Mouse (Mus musculus) heart, embryonic 13.5 days (tissue): ENCODE results near the gene Serpinb11. TPM values are rescaled to one million over a fixed set of nuclear protein-coding genes. Genes with fewer than 3 reads are reported as not detected.

Source experiments
- ATAC-seq: fragments of 200-750 bp; cut with Nextera tagmentation; 2 replicates; pipeline ENCODE4 v1.8.0; 2017; ENCODE audit warnings: moderate TSS enrichment; ENCODE audit not compliant: insufficient number of reproducible peaks, low FRiP score, low TSS enrichment; ENCODE audit errors: extremely low read depth
- H3K27ac ChIP-seq: fragments of 300-500 bp; sonication (generic); replicated peaks from 2 replicates; pipeline ENCODE4 v1.5.1; 2015; ENCODE audit warnings: moderate library complexity, mild to moderate bottlenecking, inconsistent platforms
- H3K27me3 ChIP-seq: fragments of 300-500 bp; sonication (generic); replicated peaks from 2 replicates; pipeline ENCODE4 v1.6.1; 2015; ENCODE audit warnings: mild to moderate bottlenecking, inconsistent platforms
- H3K36me3 ChIP-seq: fragments of 300-500 bp; sonication (generic); 2 replicates; pipeline ENCODE4 v1.6.1; 2015; ENCODE audit warnings: mild to moderate bottlenecking, inconsistent platforms
- H3K4me1 ChIP-seq: fragments of 300-500 bp; sonication (generic); 2 replicates; pipeline ENCODE4 v1.6.1; 2015; ENCODE audit warnings: inconsistent platforms
- H3K4me2 ChIP-seq: fragments of 300-500 bp; sonication (generic); 2 replicates; pipeline ENCODE4 v1.6.1; 2015; ENCODE audit warnings: inconsistent platforms, mild to moderate bottlenecking, moderate library complexity
- H3K4me3 ChIP-seq: fragments of 300-500 bp; sonication (generic); 2 replicates; pipeline ENCODE4 v1.5.1; 2015; ENCODE audit warnings: moderate library complexity, mild to moderate bottlenecking, inconsistent platforms
- H3K9ac ChIP-seq: fragments of 300-500 bp; sonication (generic); 2 replicates; pipeline ENCODE4 v1.6.1; 2015; ENCODE audit warnings: inconsistent platforms, mild to moderate bottlenecking, moderate library complexity
- H3K9me3 ChIP-seq: fragments of 300-500 bp; sonication (generic); 2 replicates; pipeline ENCODE4 v1.6.1; 2016; ENCODE audit warnings: inconsistent platforms
- WGBS: fragments of 180-500 bp; shearing (Covaris S2); methylation state at CpG from one replicate; pipeline ENCODE4 v1.1.7; 2015; ENCODE audit warnings: mixed read lengths; 5-methylcytosine and 5-hydroxymethylcytosine counted together
- polyA plus RNA-seq: library from polyadenylated mRNA; unstranded; fragments of >200 nt; fragmentation: Nextera tagmentation; extraction: Ambion mirVana; gene quantifications from 2 replicates; pipeline ENCODE4 v1.2.1, GENCODE M21; 2015

Serpinb11 gene
- polyA plus RNA-seq, 1 experiment from 2014 or later: not detected

DNA sequence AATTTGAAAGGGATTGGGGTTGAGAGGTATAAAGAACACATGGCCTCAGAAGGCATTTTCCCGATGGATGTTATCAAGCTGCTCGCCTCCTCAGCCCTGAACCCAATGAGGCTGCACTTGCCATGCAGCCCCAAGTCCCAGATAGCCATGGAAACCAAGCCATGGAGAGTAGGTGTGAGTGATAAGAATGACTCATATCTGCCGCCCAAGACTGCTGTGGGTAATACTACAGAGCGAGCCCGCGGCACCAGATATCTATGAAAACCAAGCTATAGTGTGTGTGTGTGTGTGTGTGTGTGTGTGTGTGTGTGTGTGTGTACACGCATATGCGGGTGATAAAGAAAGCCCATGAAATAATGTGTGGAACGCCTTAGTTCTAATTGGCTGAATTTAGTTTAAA, 23.5 kb downstream of the Serpinb11 start:
- WGBS: 61% methylated on average over 9 of the region's 9 CpGs

DNA sequence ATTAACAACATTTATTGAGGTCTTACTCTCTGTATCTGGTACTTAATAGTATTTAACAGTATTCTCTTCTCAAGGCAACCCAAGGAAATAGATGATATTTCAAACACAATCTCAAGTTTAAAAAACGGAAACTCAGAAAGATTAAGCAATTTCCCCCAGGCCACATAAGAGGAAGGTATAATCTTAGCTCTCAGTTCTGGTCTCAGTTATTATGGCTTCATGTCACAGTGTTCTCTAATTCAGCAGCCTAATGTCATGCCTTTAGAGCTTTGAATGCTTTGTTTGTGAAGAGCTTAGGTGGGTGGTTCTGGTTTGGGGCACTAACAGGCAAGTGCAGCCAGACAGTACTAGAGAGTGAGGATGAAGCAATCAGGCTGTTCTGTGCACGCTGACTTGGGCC, 28.8 kb downstream of the Serpinb11 start:
- 73% methylated on average over 2 of the region's 2 CpGs for WGBS
- Histone ChIP-seq H3K4me3 (no peak overlapping the region), H3K27ac (no peak overlapping the region), H3K4me2 (no peak overlapping the region), H3K4me1 (no peaks in the 10 kb centered on the region), H3K36me3 (no peaks in the 10 kb centered on the region), H3K9ac (no peak overlapping the region), H3K9me3 (no peaks in the 10 kb centered on the region), H3K27me3 (no peaks in the 10 kb centered on the region)
- no peak for ATAC-seq

More for the DNA sequence above, 23.5 kb downstream of the Serpinb11 start:
- Histone ChIP-seq H3K27ac (no peak overlapping the region), H3K4me1 (no peaks in the 10 kb centered on the region), H3K27me3 (no peaks in the 10 kb centered on the region), H3K9ac (no peak overlapping the region), H3K36me3 (no peaks in the 10 kb centered on the region), H3K4me3 (no peak overlapping the region), H3K9me3 (no peaks in the 10 kb centered on the region), H3K4me2 (no peak overlapping the region)
- ATAC-seq: no peak

- H3K9ac ChIP-seq: no peak overlapping the region
- H3K4me1 ChIP-seq: no peaks in the 10 kb centered on the region
- no peak overlapping the region for H3K4me3 ChIP-seq
- no peak for ATAC-seq
- no peak overlapping the region for H3K4me2 ChIP-seq
- H3K27me3 ChIP-seq: no peaks in the 10 kb centered on the region
- H3K9me3 ChIP-seq: no peaks in the 10 kb centered on the region
- no peak overlapping the region for H3K27ac ChIP-seq
- WGBS: 55% methylated on average over 1 of the region's 1 CpGs
- no peaks in the 10 kb centered on the region for H3K36me3 ChIP-seq
Observed at GRCm38 (mm10) chr1:107397481-107397880, 36.5 kb downstream of the Serpinb11 start.

- ATAC-seq: no peak
- 66% methylated on average over 3 of the region's 3 CpGs for WGBS
Observed at GRCm38 (mm10) chr1:107399355-107399754, 38.4 kb downstream of the Serpinb11 start, which contains the start of gene Serpinb7. Serpinb7 (plus strand) TSS chr1:107399655.

DNA sequence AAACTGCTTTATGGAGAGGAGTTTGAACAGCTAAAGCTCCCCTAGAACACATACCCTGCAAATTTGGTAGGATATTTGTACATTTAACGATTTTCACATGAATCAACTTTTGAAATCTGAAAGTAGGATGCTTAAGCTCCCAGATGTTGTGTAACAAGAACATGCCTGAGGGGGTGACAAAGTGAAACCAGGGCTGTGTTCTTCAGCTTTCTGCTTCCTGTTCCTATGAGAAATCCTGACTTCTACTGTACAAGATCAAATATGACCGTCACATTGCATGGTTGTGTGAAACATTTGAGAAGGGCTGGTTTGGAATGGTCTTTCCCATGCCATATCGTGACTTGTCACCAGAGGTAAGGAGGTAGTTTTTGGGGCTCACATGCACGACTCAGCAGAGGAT, 41.1 kb downstream of the Serpinb11 start:
- H3K9ac ChIP-seq: no peak overlapping the region
- no peak overlapping the region for H3K4me3 ChIP-seq
- ATAC-seq: no peak
- no peaks in the 10 kb centered on the region for H3K9me3 ChIP-seq
- WGBS: 67% methylated on average over 4 of the region's 4 CpGs
- H3K4me2 ChIP-seq: no peak overlapping the region
- H3K36me3 ChIP-seq: no peaks in the 10 kb centered on the region
- no peak overlapping the region for H3K27ac ChIP-seq
- H3K4me1 ChIP-seq: no peaks in the 10 kb centered on the region
- H3K27me3 ChIP-seq: no peaks in the 10 kb centered on the region

More at GRCm38 (mm10) chr1:107399355-107399754, 38.4 kb downstream of the Serpinb11 start, which contains the start of gene Serpinb7:
- H3K9me3 ChIP-seq: no peaks in the 10 kb centered on the region
- H3K4me2 ChIP-seq: no peak within 1 kb of the TSS
- no peaks in the 10 kb centered on the region for H3K36me3 ChIP-seq
- H3K9ac ChIP-seq: no peak within 1 kb of the TSS
- no peak within 1 kb of the TSS for H3K4me3 ChIP-seq
- H3K27me3 ChIP-seq: no peaks in the 10 kb centered on the region
- H3K4me1 ChIP-seq: no peaks in the 10 kb centered on the region
- H3K27ac ChIP-seq: no peak within 1 kb of the TSS

DNA sequence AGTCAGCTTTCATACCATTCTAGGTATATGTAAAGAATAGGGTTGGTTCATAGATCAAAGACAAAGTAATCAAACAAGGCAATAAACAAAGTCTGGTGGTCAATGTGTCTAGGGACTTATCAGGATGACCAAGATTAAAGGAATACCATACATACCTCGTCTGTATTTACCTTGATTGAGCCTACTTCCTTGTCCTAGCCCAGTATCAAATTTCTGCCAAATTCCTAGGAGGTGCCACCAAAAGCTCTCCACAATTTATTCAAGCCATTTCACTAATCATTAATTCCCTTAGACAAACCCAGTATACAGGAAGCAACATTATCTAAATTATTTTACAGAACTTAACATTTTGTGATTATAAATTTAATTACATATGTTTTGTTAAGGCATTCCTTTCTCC, 53.7 kb downstream of the Serpinb11 start:
- Histone ChIP-seq H3K4me1 (no peaks in the 10 kb centered on the region), H3K4me2 (no peak overlapping the region), H3K9me3 (no peaks in the 10 kb centered on the region), H3K4me3 (no peak overlapping the region), H3K27me3 (no peaks in the 10 kb centered on the region), H3K27ac (no peak overlapping the region), H3K9ac (no peak overlapping the region), H3K36me3 (no peaks in the 10 kb centered on the region)
- ATAC-seq: no peak
- WGBS: 6% methylated on average over 1 of the region's 1 CpGs

DNA sequence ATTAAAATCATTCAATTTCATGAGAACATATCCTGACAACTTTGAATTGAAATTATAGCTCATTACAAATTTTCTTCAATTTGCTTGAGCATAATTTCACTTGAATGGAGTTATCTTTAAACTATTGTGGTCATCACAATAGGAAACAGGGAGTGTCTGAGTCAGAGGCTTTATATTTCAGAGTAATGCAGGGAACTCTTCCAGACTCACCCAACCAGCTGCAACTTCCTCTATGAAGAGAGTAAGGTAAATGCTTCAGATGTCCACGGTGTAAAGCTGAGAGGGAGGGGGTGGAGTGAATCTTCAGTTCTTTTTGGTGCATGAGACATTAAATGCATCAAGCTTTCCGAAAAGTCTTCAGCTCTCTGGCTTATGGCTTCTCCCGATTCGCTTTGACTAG, 61.5 kb downstream of the Serpinb11 start:
- Histone ChIP-seq H3K9ac (no peak overlapping the region), H3K4me1 (no peaks in the 10 kb centered on the region), H3K27me3 (no peaks in the 10 kb centered on the region), H3K27ac (no peak overlapping the region), H3K9me3 (no peaks in the 10 kb centered on the region), H3K36me3 (no peaks in the 10 kb centered on the region), H3K4me3 (no peak overlapping the region), H3K4me2 (no peak overlapping the region)
- WGBS: 75% methylated on average over 4 of the region's 4 CpGs
- ATAC-seq: no peak

Other genes starting within 250 kb of the Serpinb11 start
- gene Serpinb3b, start 82.8 kb upstream of the Serpinb11 start, polyA plus RNA-seq: not detected in 2 replicates
- gene Serpinb3c, start 82.8 kb upstream of the Serpinb11 start, polyA plus RNA-seq: not detected in 2 replicates
- not detected in 2 replicates for gene Serpinb7, start 38.5 kb downstream of the Serpinb11 start, polyA plus RNA-seq
- 0.14 TPM in 1 of 2 replicates, not detected in the other for gene Serpinb2, start 150.2 kb downstream of the Serpinb11 start, polyA plus RNA-seq
- 1.1 and 1.6 TPM in 2 replicates for gene Serpinb8, start 228.8 kb downstream of the Serpinb11 start, polyA plus RNA-seq